Comparison of ENCODE assay signal across 8 mouse cellular contexts in the genomic region with DNA sequence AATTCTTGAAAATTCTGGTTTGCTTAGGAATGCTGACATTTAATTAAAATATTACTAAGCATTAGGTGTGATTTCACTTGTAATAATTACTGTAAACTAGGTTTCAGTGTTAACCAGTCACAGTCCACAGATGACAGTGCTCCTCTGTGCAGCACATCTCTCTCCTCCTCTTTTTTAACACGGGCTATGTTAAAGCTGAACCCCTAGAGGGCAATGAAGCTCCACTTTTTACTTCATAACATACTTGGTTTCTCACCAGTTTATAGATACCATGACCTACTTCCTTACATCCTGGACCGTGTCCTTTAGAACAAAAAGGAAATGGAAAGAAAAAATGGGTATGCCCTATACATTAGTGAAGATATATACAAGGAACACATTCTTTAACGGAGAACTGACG. TPM values are rescaled to one million over a fixed set of nuclear protein-coding genes. Genes with fewer than 3 reads are reported as not detected.
DNase-seq lines count a peak whose midpoint lies in the region; ATAC-seq and TF ChIP-seq lines count a peak whose summit lies in the region.

No protein-coding gene starts in this region.

- DNase-seq in kidney, postnatal 0 days (ENCODE audit: low spot score) = peak; percentile 87
- peak; percentile 78 for DNase-seq in brain, embryonic 14.5 days (ENCODE audit: low read depth)
- no peak for DNase-seq in right cerebral cortex, postnatal 25 days
- DNase-seq in layer of hippocampus, adult 9-11 months = no peak
- no peak for DNase-seq in kidney, postnatal 14 days

- H3K4me1 ChIP-seq in kidney, postnatal 0 days (replicated peaks; ENCODE audit: insufficient read depth, low read length) = no peaks in the 10 kb centered on the region
- no peaks in the 10 kb centered on the region for H3K4me1 ChIP-seq in kidney, embryonic 14.5 days (ENCODE audit: control insufficient read depth, insufficient read depth, low read length)
- H3K4me1 ChIP-seq in E14TG2a.4 (replicated peaks; ENCODE audit: low read depth, low read length) = peaks cover 36% of the 10 kb centered on the region
- H3K4me1 ChIP-seq in intestine, embryonic 16.5 days (ENCODE audit: control insufficient read depth, insufficient read depth, low read length) = no peaks in the 10 kb centered on the region

- TF ChIP-seq POLR2A in brain, embryonic 14.5 days (IDR thresholded peaks at IDR 0.05; ENCODE audit: borderline replicate concordance, extremely low read depth, insufficient read depth, insufficient read length, poor library complexity, severe bottlenecking) = no peak

- no peak overlapping the region for H3K27ac ChIP-seq in kidney, postnatal 0 days
- no peak overlapping the region for H3K27ac ChIP-seq in kidney, embryonic 14.5 days (ENCODE audit: low read depth, low read length)
- H3K27ac ChIP-seq in intestine, embryonic 16.5 days (ENCODE audit: low read length) = no peak overlapping the region

- H3K9me3 ChIP-seq in kidney, postnatal 0 days (replicated peaks; ENCODE audit: low read length) = no peaks in the 10 kb centered on the region
- no peaks in the 10 kb centered on the region for H3K9me3 ChIP-seq in kidney, embryonic 14.5 days (ENCODE audit: control insufficient read depth, low read length)
- H3K9me3 ChIP-seq in E14TG2a.4 (ENCODE audit: low read length) = no peaks in the 10 kb centered on the region
- no peaks in the 10 kb centered on the region for H3K9me3 ChIP-seq in intestine, embryonic 16.5 days (ENCODE audit: control insufficient read depth, low read length)

- ATAC-seq in kidney, postnatal 0 days (replicated peaks; ENCODE audit: low FRiP score, low read depth) = peak; percentile 57
- no peak for ATAC-seq in kidney, embryonic 14.5 days (ENCODE audit: low FRiP score, low TSS enrichment)
- ATAC-seq in intestine, embryonic 16.5 days = 0 out of 2 replicates have a peak, but pooled peaks have one; percentile 28

- WGBS in kidney, postnatal 0 days = 45% methylated on average over 4 of the region's 4 CpGs
- WGBS in kidney, embryonic 14.5 days = 63% methylated on average over 4 of the region's 4 CpGs
- 45% methylated on average over 4 of the region's 4 CpGs for WGBS in intestine, embryonic 16.5 days

- H3K4me2 ChIP-seq in kidney, postnatal 0 days (ENCODE audit: low read length) = no peak overlapping the region
- H3K4me2 ChIP-seq in kidney, embryonic 14.5 days (replicated peaks; ENCODE audit: low read depth, low read length) = no peak overlapping the region
- H3K4me2 ChIP-seq in intestine, embryonic 16.5 days (ENCODE audit: low read depth, low read length) = no peak overlapping the region

- H3K9ac ChIP-seq in kidney, postnatal 0 days (ENCODE audit: low read depth, low read length) = no peak overlapping the region
- no peak overlapping the region for H3K9ac ChIP-seq in kidney, embryonic 14.5 days (ENCODE audit: low read depth, low read length)
- no peak overlapping the region for H3K9ac ChIP-seq in intestine, embryonic 16.5 days (ENCODE audit: low read depth, low read length)

- peak; percentile 75 for TF ChIP-seq CTCF in kidney, postnatal 0 days (IDR thresholded peaks at IDR 0.05; ENCODE audit: low read depth)
- 0 out of 2 replicates have a peak, but pooled peaks have one; percentile 6 for TF ChIP-seq CTCF in E14TG2a.4 (conservative IDR thresholded peaks at IDR 0.05; ENCODE audit: low read length)
- peak; percentile 43; the same call in 1 of the 2 replicates for TF ChIP-seq CTCF in brain, embryonic 14.5 days (IDR thresholded peaks at IDR 0.05; ENCODE audit: borderline replicate concordance, extremely low read depth, insufficient read depth, insufficient read length)

- H3K27me3 ChIP-seq in kidney, postnatal 0 days (ENCODE audit: insufficient read depth, low read length) = no peaks in the 10 kb centered on the region
- H3K27me3 ChIP-seq in kidney, embryonic 14.5 days (ENCODE audit: control insufficient read depth, insufficient read depth, low read length) = no peaks in the 10 kb centered on the region
- no peaks in the 10 kb centered on the region for H3K27me3 ChIP-seq in E14TG2a.4 (ENCODE audit: insufficient read depth, low read length)
- no peaks in the 10 kb centered on the region for H3K27me3 ChIP-seq in intestine, embryonic 16.5 days (replicated peaks; ENCODE audit: control insufficient read depth, insufficient read depth, low read length)

- no peak overlapping the region for H3K4me3 ChIP-seq in kidney, postnatal 0 days (replicated peaks; ENCODE audit: low read depth, low read length)
- H3K4me3 ChIP-seq in kidney, embryonic 14.5 days (ENCODE audit: low read length) = no peak overlapping the region
- no peak overlapping the region for H3K4me3 ChIP-seq in E14TG2a.4 (replicated peaks; ENCODE audit: low read length)
- H3K4me3 ChIP-seq in intestine, embryonic 16.5 days (ENCODE audit: low read length) = no peak overlapping the region

- H3K36me3 ChIP-seq in kidney, postnatal 0 days (ENCODE audit: insufficient read depth, low read length) = no peaks in the 10 kb centered on the region
- no peaks in the 10 kb centered on the region for H3K36me3 ChIP-seq in kidney, embryonic 14.5 days (ENCODE audit: control insufficient read depth, insufficient read depth, low read length)
- no peaks in the 10 kb centered on the region for H3K36me3 ChIP-seq in E14TG2a.4 (ENCODE audit: insufficient read depth, low read length)
- H3K36me3 ChIP-seq in intestine, embryonic 16.5 days (ENCODE audit: control insufficient read depth, insufficient read depth, low read length) = no peaks in the 10 kb centered on the region

RNA-seq across cellular contexts. Expression of a gene that starts 50.6 kb away (rescaled TPM):
- 82.1 and 91.6 TPM in 2 replicates for polyA plus RNA-seq in kidney, postnatal 0 days (2015; fragmentation: Nextera tagmentation; extraction: Ambion mirVana)
- polyA plus RNA-seq in kidney, embryonic 14.5 days (2014; fragmentation: Nextera tagmentation; extraction: Ambion mirVana) = 52.6 and 68.7 TPM in 2 replicates
- 10.1 and 10.7 TPM in 2 replicates for polyA plus RNA-seq in brain, embryonic 14.5 days (2012; rRNA removed)
- 57.6 and 69.8 TPM in 2 replicates for polyA plus RNA-seq in intestine, embryonic 16.5 days (2015; fragmentation: Nextera tagmentation; extraction: Ambion mirVana)

RNA-seq across cellular contexts. Expression of a gene that starts 59.1 kb away (rescaled TPM):
- 63.5 and 67.0 TPM in 2 replicates for polyA plus RNA-seq in kidney, postnatal 0 days (2015; fragmentation: Nextera tagmentation; extraction: Ambion mirVana)
- 54.6 and 78.2 TPM in 2 replicates for polyA plus RNA-seq in kidney, embryonic 14.5 days (2014; fragmentation: Nextera tagmentation; extraction: Ambion mirVana)
- polyA plus RNA-seq in brain, embryonic 14.5 days (2012; rRNA removed) = 49.3 and 56.1 TPM in 2 replicates
- 68.3 and 71.3 TPM in 2 replicates for polyA plus RNA-seq in intestine, embryonic 16.5 days (2015; fragmentation: Nextera tagmentation; extraction: Ambion mirVana)

Comparison
In these comparisons a context has a peak if more than half of its experiments do, and no peak if none do; other contexts are left out.
1. DNase-seq: peak in kidney, postnatal 0 days (single experiment) and brain, embryonic 14.5 days (single experiment); none in right cerebral cortex, postnatal 25 days (single experiment), layer of hippocampus, adult 9-11 months (single experiment) and kidney, postnatal 14 days (single experiment).
2. CTCF ChIP-seq: peak in every context shown above with its lines; median percentile 75 in kidney, postnatal 0 days; 43 in brain, embryonic 14.5 days; 6 in E14TG2a.4.